Mouse (Mus musculus) limb, embryonic 14.5 days (tissue): Measurements from ENCODE around the gene Med13l. TPM values are rescaled to one million over a fixed set of nuclear protein-coding genes. Genes with fewer than 3 reads are reported as not detected.

Source experiments
- ATAC-seq: fragments of 200-750 bp; cut with Nextera tagmentation; 2 replicates; pipeline ENCODE4 v1.8.0; 2017; ENCODE audit warnings: low read depth, moderate number of reproducible peaks, moderate TSS enrichment; ENCODE audit not compliant: low FRiP score
- DNase-seq: peaks from one replicate; pipeline ENCODE4 v3.0.0-alpha.2; 2015; ENCODE audit warnings: low spot score
- H3K27ac ChIP-seq: fragments of 300-500 bp; sonication (generic); replicated peaks from 2 replicates; pipeline ENCODE4 v1.5.1; 2014; ENCODE audit warnings: low read depth, mild to moderate bottlenecking, low read length, moderate library complexity, mixed read lengths
- H3K27me3 ChIP-seq: fragments of 300-500 bp; sonication (generic); 2 replicates; pipeline ENCODE4 v1.6.1; 2014; ENCODE audit warnings: low read length, mixed read lengths; ENCODE audit not compliant: control insufficient read depth, insufficient read depth
- H3K36me3 ChIP-seq: fragments of 300-500 bp; sonication (generic); 2 replicates; pipeline ENCODE4 v1.6.1; 2014; ENCODE audit warnings: mild to moderate bottlenecking, low read length, moderate library complexity, mixed read lengths; ENCODE audit not compliant: control insufficient read depth, insufficient read depth
- H3K4me1 ChIP-seq: fragments of 300-500 bp; sonication (generic); 2 replicates; pipeline ENCODE4 v1.6.1; 2014; ENCODE audit warnings: antibody characterized with exemption, low read length, mixed read lengths; ENCODE audit not compliant: control insufficient read depth, insufficient read depth
- H3K4me2 ChIP-seq: fragments of 300-500 bp; sonication (generic); replicated peaks from 2 replicates; pipeline ENCODE4 v1.6.1; 2014; ENCODE audit warnings: low read depth, mild to moderate bottlenecking, low read length, moderate library complexity; ENCODE audit not compliant: severe bottlenecking
- H3K4me3 ChIP-seq: fragments of 300-500 bp; sonication (generic); replicated peaks from 2 replicates; pipeline ENCODE4 v1.5.1; 2014; ENCODE audit warnings: low read length
- H3K9ac ChIP-seq: fragments of 300-500 bp; sonication (generic); 2 replicates; pipeline ENCODE4 v1.6.1; 2014; ENCODE audit warnings: mild to moderate bottlenecking, low read depth, low read length, moderate library complexity; ENCODE audit not compliant: severe bottlenecking
- H3K9me3 ChIP-seq: fragments of 300-500 bp; sonication (generic); 2 replicates; pipeline ENCODE4 v1.6.1; 2016; ENCODE audit warnings: low read length; ENCODE audit not compliant: control insufficient read depth
- POLR2A ChIP-seq: fragments of 200-500 bp; IDR thresholded peaks from 2 replicates; pipeline ENCODE4 v1.8.0; 2012; ENCODE audit warnings: inconsistent platforms, mild to moderate bottlenecking, moderate library complexity, borderline replicate concordance; ENCODE audit not compliant: insufficient read depth, insufficient read length; ENCODE audit errors: extremely low read depth
- WGBS: fragments of 180-500 bp; shearing (Covaris S2); extraction: QIAGEN DNeasy Blood & Tissue Kit; methylation state at CpG from one replicate; pipeline ENCODE4 v1.1.7; 2014; 5-methylcytosine and 5-hydroxymethylcytosine counted together
- polyA plus RNA-seq, 2 experiments: library from polyadenylated mRNA; depleted of rRNA in 1 of 2; stranded (reverse) in 1 of 2; unstranded in 1 of 2; fragments of >200 nt; fragmentation: Nextera tagmentation in 1 of 2; extraction: Ambion mirVana in 1 of 2; gene quantifications; 2 replicates each; pipeline versions ENCODE4 v1.2.1 to v1.2.3; 2012 to 2014

Med13l gene
- polyA plus RNA-seq, 2 experiments = 17.8 to 19.8 TPM

DNA sequence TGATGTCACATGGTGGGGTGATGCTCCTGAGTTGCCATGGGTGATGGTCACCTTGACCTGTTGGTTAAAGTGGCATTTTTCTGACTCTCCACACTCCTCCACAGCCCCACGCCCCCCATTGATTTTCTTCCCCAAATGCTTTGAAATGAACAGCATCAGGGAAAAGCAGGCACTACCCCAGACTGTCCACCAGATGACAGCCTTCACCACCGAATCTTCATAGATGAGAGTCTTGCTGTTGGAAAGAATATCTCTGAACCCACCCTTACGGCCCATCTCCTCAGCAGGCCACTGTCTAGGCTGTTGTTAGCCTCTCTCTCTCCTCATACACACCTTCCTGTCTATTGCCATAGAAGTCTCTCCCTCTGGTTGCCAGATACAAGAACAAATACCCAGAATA, 213.4 kb downstream of the Med13l start:
- WGBS = 30% methylated on average over 3 of the region's 3 CpGs
- ATAC-seq = no peak
- no peak overlapping the region for H3K4me2 ChIP-seq
- 0 out of 2 replicates have a peak, but pooled peaks cover 4% of the 10 kb centered on the region for H3K4me1 ChIP-seq
- TF ChIP-seq POLR2A = no peak
- no peaks in the 10 kb centered on the region for H3K36me3 ChIP-seq
- no peak overlapping the region for H3K4me3 ChIP-seq
- H3K9me3 ChIP-seq = no peaks in the 10 kb centered on the region
- no peaks in the 10 kb centered on the region for H3K27me3 ChIP-seq
- H3K27ac ChIP-seq = no peak overlapping the region
- peak; percentile 56 for DNase-seq
- H3K9ac ChIP-seq = no peak overlapping the region

DNA sequence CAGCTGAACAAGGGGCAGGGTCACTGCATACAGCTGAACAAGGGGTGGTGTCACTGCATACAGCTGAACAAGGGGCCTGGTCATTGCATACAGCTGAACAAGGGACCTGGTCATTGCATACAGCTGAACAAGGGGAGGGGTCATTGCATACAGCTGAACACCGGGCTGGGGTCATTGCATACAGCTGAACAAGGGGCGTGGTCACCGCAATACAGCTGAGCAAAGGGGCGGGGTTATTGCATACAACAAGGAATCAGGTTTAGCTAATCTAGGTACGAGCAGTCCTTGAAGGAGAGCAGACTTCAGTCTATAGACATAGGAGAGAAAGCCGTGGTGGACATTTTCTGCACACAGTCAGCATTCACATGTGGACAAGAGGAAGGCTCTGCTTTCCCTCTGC, 215.9 kb downstream of the Med13l start:
- H3K9me3 ChIP-seq = no peaks in the 10 kb centered on the region
- no peak overlapping the region for H3K27ac ChIP-seq
- H3K9ac ChIP-seq = no peak overlapping the region
- H3K4me3 ChIP-seq = no peak overlapping the region
- WGBS = 79% methylated on average over 6 of the region's 6 CpGs
- TF ChIP-seq POLR2A = no peak
- ATAC-seq = no peak
- H3K27me3 ChIP-seq = peaks cover 6% of the 10 kb centered on the region; the same call in 1 of the 2 replicates
- H3K36me3 ChIP-seq = no peaks in the 10 kb centered on the region
- DNase-seq = no peak
- H3K4me1 ChIP-seq = no peaks in the 10 kb centered on the region
- no peak overlapping the region for H3K4me2 ChIP-seq

DNA sequence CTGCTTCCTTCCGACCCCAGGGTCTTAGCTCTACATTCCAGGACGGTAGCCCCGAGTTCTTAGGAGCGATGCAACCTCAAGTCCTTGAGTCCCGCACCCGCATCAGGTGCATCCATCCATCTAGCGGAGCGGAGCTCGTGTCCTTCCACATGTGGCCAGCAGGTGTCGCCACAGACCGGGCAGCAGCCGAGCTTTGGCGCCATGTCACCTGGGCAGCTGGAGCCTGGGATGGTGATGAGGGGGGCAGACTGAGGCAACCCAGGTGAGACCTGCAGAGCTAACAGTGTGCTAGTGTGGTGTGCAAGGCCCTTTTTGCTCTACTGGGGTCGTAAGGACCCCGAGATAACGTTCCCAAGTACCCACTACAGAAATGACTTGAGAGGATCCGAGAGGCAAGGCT, 221.1 kb downstream of the Med13l start:
- no peak for TF ChIP-seq POLR2A
- Histone ChIP-seq H3K4me3 (no peak overlapping the region), H3K4me1 (no peaks in the 10 kb centered on the region), H3K27me3 (peaks cover 6% of the 10 kb centered on the region; the same call in 1 of the 2 replicates), H3K4me2 (no peak overlapping the region), H3K9ac (no peak overlapping the region), H3K27ac (no peak overlapping the region), H3K9me3 (no peaks in the 10 kb centered on the region), H3K36me3 (no peaks in the 10 kb centered on the region)
- no peak for ATAC-seq
- WGBS = 10% methylated on average over 17 of the region's 17 CpGs
- DNase-seq = peak; percentile 54

DNA sequence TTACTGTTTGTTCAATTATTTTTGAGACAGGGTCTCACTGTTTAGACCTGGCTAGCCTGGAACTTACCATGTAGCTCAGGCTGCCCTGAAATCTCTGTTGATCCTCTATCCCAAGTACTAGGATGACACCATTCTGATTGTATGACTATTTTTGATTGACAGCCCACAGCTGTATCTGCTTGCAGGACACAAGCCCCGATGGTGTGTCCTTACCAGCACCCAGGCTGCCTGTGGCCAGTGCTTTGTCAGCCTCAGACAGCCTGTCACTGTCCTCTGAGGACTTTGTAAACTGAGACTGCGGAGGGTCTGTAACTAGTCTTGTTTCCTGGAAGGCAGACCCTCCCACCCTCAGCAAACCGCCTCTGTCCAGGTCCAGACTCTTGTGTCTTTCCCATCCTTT, 221.7 kb downstream of the Med13l start:
- TF ChIP-seq POLR2A = no peak
- Histone ChIP-seq H3K9me3 (no peaks in the 10 kb centered on the region), H3K4me3 (no peak overlapping the region), H3K36me3 (no peaks in the 10 kb centered on the region), H3K27me3 (peaks cover 6% of the 10 kb centered on the region; the same call in 1 of the 2 replicates), H3K4me2 (no peak overlapping the region), H3K4me1 (no peaks in the 10 kb centered on the region), H3K27ac (no peak overlapping the region), H3K9ac (no peak overlapping the region)
- no peak for ATAC-seq
- WGBS = 79% methylated on average over 3 of the region's 3 CpGs
- DNase-seq = no peak

DNA sequence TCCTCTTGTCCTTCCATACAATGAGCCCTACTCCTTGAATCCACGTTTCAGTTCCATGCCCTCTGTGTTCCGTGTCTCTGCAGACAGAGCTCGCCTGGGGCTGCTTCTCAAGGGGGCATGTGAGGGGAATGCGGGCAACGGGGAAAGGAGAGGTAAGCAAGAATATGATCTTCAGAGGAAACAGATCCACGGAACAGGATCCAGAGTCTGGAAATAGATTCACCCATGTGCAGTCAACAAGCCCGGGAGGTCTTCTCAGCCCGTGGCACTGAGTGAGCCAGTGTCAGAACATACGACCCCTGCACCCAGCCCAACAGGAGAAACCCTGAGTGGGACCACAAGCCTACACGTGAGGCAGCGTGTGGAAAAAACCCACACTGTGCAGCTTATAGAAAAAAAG, 228.7 kb downstream of the Med13l start:
- Histone ChIP-seq H3K27me3 (no peaks in the 10 kb centered on the region), H3K27ac (no peak overlapping the region)
- no peak for DNase-seq

DNA sequence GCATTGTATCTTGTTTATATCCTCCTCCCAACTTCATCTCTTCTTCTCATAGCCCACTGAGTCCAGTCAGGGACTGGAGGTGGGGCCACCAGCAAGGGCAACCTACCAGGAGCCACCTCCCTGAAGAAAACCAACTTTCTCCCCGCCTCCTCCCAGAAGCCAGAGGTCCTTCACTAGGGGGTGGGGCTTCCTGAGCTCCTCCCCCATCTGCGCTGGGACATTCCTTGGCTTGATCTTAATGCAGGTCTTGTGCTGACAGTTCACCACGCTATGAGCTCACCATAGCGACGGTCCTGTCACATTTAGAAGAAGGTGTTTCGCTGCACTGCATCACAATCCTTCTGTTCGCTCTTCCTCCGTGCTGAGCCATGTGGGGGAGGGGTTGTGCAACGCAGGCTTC, 229.3 kb downstream of the Med13l start:
- no peak overlapping the region for H3K4me2 ChIP-seq
- no peak for TF ChIP-seq POLR2A
- DNase-seq (no peak), ATAC-seq (no peak)
- H3K4me3 ChIP-seq = no peak overlapping the region
- H3K36me3 ChIP-seq = no peaks in the 10 kb centered on the region
- no peak overlapping the region for H3K27ac ChIP-seq
- no peak overlapping the region for H3K9ac ChIP-seq
- H3K4me1 ChIP-seq = no peaks in the 10 kb centered on the region
- H3K9me3 ChIP-seq = no peaks in the 10 kb centered on the region
- H3K27me3 ChIP-seq = no peaks in the 10 kb centered on the region
- WGBS = 73% methylated on average over 9 of the region's 9 CpGs

More for the DNA sequence above, 228.7 kb downstream of the Med13l start:
- Histone ChIP-seq H3K4me1 (no peaks in the 10 kb centered on the region), H3K9ac (no peak overlapping the region), H3K4me2 (no peak overlapping the region), H3K4me3 (no peak overlapping the region), H3K9me3 (no peaks in the 10 kb centered on the region), H3K36me3 (no peaks in the 10 kb centered on the region)
- WGBS = 89% methylated on average over 11 of the region's 11 CpGs
- ATAC-seq = no peak
- no peak for TF ChIP-seq POLR2A
